Mouse (Mus musculus) cerebellum, adult 11 months (tissue): ENCODE data around the gene Slc16a12.
"Not testable (repeated sequence)": the region's sequence is repeated elsewhere in the genome, so short reads cannot be mapped to it uniquely, and the experiment has no call there.

Experiments
- DNase-seq: peaks from one replicate; pipeline ENCODE4 v3.0.0; 2022

Slc16a12 gene

DNA sequence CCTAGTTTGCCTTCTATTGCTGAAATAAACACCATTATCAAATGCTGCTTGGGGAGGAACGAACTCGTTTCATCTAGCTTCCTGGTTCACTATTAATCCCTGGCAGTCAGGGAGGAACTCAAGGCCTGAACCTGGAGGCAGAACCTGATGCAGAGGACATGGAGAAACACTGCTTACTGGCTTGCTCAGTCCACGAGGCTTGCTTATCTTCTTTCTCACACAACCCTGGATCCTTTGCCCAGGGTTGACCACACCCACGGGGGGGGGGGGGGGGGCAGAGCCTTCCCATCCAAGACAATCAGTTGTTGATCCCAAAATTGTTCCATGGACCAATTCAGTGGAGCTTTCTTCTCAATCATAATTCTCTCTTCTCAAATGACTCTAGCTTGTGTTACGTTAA, 84.3 kb downstream of the Slc16a12 start:
- no peak for DNase-seq

DNA sequence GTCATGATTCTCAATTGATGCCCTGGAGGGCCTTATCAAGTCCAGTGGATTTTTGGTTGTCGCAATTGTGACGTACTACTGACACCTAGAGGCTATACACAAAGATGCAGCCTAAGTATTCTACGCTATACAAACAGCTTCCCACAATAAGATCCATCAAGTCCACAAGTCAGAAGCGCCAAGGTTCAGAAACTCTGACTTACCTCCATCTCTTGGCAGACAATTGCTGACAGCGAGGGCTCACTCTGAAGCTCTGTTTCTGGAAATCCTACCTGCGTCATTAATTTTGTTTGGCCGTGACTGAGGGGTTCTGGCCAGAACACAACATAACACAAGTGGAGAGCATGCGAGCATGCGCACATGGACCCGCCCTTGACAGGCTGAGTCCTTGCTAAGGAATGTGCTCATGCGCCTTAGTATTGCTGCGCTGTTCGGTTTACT, 85.0 kb downstream of the Slc16a12 start:
- peak; percentile 44 for DNase-seq

DNA sequence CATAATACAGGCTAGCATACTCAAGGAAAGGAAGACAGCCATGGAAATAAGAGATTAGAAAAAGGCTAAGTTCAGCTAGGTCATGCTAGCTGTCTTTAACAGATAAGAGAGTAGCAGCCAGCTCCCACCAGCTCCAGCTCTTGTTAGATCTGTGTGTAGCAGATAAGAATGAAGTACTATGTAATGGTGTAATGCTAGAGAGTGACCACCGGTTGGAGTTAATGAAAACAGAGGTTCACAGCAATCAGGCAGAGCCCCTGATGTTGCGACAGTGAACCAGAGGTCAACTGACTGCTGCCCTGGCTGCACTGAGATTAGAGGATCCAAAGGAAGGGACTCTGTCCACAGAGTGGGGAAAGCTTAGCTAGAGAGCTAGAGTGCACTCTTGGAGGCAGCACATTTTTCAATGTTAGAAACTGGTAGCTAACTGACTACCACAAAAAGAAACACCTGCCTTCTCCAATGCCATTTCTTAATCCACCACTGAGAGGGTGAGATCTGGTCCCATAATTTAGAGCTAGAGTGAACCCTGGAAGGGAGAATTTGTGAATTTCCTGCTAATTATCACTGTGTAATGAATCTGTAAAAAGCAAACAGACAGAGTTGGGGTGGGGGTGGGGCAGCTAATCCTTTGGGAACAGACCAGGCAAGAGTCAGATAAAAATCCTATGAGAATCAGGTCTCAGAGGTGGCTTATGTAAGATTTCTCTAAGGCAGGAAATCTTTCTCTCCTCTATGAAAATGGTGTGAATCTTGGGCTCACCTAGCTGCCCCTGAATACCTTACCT, 90.4 kb downstream of the Slc16a12 start:
- no peak for DNase-seq

DNA sequence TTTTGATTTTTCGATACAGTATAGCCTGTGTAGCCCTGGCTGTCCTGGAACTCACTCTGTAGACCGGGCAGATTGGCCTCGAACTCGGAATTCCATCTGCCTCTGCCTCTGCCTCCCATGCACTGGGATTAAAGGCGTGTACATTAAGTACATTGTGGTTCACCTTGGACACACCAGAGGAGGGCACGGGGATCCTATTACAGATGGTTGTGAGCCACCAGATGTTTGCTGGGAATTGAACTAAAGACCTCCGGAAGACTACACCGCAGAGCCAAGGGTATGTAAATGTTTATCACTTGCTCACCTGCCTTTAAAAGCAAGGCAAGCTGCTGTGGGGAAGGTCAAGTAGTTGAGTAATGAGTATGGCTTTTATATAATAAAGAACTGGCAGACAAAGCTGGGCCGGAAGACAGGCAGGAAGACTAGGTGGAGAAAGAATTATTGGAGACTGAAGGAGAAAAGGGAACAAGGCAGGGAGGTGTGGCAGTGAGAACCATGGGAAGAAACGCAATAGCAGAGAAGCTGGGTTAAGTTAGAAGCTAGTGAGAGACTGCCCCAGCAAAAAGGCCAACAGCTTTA, 91.8 kb downstream of the Slc16a12 start:
- DNase-seq, result no peak

DNA sequence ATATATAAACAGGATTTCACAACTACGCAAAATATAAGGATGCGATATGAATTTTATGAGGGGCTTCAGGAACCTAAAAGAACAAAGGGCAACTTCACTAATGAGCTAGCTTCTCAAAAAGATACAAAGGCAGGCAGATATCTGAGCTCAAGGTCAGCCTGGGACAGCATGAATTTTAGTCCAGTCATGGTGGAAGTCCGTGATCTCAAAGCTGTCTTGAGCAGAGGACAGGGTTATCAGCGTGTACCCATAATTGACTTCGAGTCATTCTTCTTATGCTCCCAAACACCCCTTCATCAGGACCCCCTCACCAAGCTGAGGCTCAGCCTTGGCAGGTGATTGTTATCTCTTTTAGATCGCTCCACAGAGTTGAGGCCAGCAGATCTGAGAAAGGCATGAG, 96.1 kb downstream of the Slc16a12 start:
- no peak for DNase-seq

DNA sequence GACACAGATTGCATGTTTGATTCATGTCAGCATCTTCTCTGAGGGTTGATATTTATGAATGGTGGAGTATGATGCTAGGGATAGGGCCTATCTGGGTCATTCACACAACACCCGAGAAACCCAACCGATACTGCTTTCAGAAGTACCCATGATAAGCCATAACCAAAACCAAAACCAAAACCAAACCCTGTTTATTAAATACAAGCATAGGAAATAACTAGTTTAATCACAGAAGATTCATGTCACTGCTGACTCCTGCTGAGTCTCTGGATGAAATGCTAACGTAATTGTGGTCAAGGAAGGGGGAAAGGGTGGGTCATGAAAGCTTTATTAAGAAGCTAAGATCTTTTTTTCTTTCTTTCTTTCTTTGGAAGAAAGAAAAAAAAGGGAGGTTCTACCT, 96.8 kb downstream of the Slc16a12 start:
- no peak for DNase-seq

DNA sequence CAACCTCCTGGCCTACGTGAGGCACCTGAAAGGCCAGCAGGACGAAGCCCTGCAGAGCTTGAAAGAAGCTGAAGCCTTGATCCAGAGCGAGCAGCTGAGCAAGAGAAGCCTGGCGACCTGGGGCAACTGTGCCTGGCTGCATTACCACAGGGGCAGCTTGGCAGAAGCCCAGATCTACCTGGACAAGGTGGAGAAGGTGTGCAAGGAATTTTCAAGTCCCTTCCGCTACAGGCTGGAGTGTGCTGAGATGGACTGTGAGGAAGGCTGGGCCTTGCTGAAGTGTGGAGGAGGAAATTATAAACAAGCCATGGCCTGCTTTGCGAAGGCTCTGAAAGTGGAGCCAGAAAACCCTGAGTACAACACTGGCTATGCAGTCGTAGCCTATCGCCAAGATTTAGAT, 99.5 kb downstream of the Slc16a12 start:
- DNase-seq, result not testable (repeated sequence)

DNA sequence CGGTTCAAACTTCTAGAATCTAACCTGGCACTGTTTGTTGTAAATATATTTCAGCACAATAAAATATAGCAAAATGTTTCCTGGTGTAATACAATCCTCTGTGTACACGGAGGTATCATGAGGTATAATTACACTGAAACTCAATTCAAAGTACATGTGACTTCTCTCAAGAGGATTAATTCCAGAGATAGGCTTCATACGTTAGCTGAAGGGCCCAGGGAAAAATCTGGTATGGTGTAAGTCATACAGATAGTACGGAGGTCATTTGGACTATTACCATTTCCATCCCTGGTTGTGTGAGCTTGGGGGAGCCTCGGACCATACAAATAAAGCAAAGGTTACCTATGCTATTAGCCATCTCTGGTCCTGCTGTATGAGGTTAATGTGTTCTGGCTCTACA, 104.5 kb downstream of the Slc16a12 start:
- no peak for DNase-seq

DNA sequence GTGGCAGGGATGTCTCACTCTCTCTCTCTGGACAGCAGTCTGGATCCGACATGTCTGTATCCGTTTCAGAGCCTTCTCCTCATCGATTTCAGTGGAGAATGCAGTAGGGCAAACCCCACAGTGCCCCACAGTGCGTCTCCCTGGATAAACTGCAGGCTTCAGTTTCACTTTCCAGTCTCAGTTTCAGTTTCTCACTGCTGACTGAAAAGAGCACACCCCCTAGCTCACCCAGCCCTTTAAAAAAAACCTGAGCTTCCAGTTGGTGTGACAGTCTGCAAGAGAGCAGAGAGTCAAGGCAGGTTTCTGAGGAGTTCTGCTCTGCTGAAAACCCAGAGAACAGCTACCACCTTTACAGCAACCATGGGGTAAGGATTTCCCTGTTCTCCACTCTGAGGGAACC, 106.5 kb downstream of the Slc16a12 start, which contains the start of the genes Ifit1bl2 and Ifit1:
TSS of gene Ifit1bl2 (minus strand) at position 121 of the 400 bp plus-strand sequence.
TSS of gene Ifit1 (plus strand) at position 249 of the 400 bp plus-strand sequence.
- no peak for DNase-seq

DNA sequence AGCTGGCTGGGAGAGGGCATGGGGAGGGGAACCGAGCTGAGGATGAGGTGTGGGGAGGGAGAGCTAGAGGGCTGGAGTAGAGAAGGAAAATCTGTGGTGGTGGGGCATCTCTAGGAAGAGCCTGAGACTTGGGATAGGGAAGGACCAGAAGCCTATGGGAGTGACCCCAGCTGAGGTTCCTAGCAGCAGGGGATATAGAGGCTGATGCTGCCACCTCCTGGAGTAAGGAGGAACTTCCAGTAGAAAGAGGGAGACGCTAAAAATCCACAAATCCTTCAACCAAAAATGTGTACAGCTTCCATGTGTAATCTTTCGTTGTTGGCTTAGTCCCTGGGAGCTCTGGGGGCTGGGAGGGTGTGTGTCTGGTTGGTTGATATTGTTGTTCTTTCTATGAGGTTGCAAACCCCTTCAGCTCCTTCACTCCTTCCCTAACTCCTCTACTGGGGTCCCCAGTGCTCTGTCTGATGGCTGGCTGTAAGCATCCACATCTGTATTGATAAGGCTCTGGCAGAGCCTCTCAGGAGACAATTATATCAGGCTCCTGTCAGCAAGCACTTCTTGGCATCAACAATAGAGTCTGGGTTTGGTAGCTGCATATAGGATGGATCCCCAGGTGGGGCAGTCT, 110.0 kb downstream of the Slc16a12 start:
- DNase-seq, result no peak

DNA sequence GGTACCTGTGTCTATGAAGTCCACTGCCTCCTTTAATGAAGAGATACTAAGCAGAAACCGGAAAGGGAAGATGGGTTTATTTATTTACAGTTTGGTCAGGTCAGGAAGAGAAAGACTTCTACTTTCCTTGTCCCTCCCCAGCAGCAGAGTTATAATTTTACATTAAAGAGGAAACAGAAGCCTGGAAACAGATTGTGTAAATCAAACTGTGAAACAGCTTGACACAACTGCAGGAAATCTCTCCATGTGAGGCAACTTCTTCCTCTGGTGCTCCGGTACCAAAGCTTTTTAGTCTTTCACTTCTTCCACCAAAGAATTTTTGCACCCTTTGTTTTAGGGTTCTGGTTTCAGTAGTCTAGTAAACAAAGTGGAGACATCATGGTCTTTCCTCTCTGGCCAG, 113.6 kb downstream of the Slc16a12 start:
- DNase-seq, result no peak

DNA sequence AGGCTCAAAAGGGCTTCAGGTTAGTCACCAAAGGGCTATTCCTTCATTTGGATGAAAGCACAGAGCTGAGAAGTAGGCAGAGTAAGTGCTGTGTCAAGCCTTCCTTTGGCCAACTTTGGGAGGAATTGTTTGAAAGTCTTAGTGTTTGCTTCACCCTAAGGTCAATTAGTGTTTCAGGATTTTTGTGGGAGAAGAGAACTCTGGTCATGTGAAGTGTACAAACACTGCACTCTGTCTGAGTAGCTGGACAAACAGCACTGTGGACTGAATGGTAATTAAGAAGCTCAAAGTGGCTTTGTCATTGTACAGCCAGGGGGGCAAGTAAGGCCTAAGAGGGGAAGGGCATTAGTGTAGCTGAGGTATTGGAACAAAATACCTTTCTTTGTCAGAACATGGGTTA, 115.6 kb downstream of the Slc16a12 start:
- no peak for DNase-seq

DNA sequence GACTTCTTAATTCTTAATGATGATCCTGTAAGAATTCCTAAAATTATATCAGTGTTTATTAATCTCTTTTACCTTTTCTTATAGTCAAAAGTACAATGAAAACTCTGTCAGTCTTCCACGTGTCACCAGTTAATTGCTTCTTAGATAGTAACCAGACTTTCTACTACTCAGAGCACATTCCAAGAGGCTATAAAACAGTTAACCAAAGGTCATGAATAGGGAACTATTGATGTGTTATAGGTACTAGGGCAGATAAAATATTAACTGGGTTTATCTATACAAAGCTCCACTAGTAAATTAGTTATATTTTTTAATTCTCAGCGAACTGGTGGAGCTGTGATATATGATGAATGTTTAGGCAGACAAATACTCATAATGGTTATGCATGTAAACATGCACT, 119.6 kb downstream of the Slc16a12 start:
- DNase-seq, result no peak

DNA sequence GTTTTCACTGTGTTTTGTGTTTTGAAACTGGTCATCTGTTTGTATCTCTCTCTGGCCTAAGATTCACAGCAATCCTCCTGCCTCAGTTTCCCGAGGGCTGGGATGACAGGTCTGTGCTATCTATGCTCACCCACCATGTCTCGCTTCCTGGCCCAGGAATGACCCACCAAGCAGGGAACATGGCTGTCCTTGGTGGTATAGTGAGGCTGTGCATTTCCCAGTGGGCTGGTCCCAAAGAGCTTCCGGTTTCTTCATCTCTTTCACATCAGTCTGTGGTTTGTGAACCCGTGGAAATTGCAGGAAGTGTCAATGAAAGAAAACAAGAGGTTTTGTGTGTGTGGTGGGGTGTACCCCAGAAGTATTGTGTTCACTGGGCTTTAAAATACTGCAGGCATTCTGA, 122.4 kb downstream of the Slc16a12 start:
- DNase-seq, result no peak

DNA sequence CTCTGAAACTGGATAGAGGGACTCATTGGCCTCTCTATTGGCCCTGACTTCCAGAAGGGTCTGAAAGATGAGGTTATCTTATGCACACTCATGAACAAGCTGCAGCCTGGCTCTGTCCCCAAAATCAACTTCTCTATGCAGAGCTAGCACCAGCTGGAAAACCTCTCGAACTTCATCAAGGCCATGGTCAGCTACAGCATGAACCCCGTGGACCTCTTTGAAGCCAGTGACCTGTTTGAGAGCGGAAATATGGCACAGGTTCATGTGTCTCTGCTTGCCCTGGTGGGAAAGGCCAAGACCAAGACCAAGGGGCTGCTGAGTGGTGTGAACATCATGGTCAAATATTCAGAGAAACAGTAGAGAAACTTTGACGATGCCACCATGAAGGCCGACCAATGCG, 123.3 kb downstream of the Slc16a12 start:
- DNase-seq, result no peak

DNA sequence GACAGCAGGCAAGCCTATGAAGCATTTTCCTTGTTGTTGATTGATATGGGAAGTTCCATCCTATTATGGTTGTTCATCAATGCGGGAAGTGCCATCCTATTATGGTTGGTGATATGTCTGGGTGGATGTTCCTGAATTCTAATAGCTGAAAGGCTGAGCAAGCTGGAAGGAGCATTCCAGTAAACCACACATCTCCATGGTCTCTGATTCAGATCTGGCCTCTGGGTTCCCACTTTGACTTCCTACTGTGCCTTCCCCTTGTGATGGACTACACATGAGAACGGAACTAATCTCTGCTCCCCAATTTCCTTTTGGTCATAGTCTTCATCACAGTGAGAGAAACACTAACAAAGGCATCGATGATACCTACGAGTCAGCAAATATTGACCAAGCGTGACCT, 126.2 kb downstream of the Slc16a12 start:
- DNase-seq, result no peak
